In genomic region chr4:124984871-124985670, GRCm38 (mm10) we compare ENCODE assay signal across 10 mouse cellular contexts. TPM values are rescaled to one million over a fixed set of nuclear protein-coding genes. Genes with fewer than 3 reads are reported as not detected.
DNase-seq lines count a peak whose midpoint lies in the region; ATAC-seq and TF ChIP-seq lines count a peak whose summit lies in the region.
"Had no signal": no experiment of that assay in that cellular context is flagged by ENCODE, and none has a peak within 500 bp of the region (broad histone marks: within the 10 kb centered on the region; RNA-seq: fewer than 3 reads in every experiment).

No protein-coding gene starts in this region.

- peak overlapping the region; percentile 64 for H3K4me3 ChIP-seq in forebrain, embryonic 10.5 days
- H3K4me3 ChIP-seq in forebrain, embryonic 15.5 days = no peak overlapping the region
- H3K4me3 ChIP-seq in intestine, embryonic 14.5 days (ENCODE audit: low read depth, low read length) = 0 out of 2 replicates have a peak overlapping the region, but pooled peaks have one; percentile 11
- no peak overlapping the region for H3K4me3 ChIP-seq in intestine, postnatal 0 days (ENCODE audit: low read depth, low read length)
- no peak overlapping the region for H3K4me3 ChIP-seq in stomach, embryonic 16.5 days (replicated peaks; ENCODE audit: low read length)

- 7% methylated on average over 18 of the region's 18 CpGs for WGBS in forebrain, embryonic 10.5 days
- WGBS in forebrain, embryonic 15.5 days = 10% methylated on average over 18 of the region's 18 CpGs
- WGBS in intestine, embryonic 14.5 days = 7% methylated on average over 18 of the region's 18 CpGs
- WGBS in intestine, postnatal 0 days = 9% methylated on average over 18 of the region's 18 CpGs
- 10% methylated on average over 18 of the region's 18 CpGs for WGBS in stomach, embryonic 16.5 days

- ATAC-seq in forebrain, embryonic 15.5 days (replicated peaks) = no peak
- ATAC-seq in intestine, embryonic 14.5 days (replicated peaks; ENCODE audit: low FRiP score, low TSS enrichment, low read depth) = no peak
- no peak for ATAC-seq in intestine, postnatal 0 days
- no peak for ATAC-seq in stomach, embryonic 16.5 days (ENCODE audit: insufficient read depth, low FRiP score)

- H3K27ac ChIP-seq in forebrain, embryonic 10.5 days = peak overlapping the region; percentile 88
- H3K27ac ChIP-seq in forebrain, embryonic 15.5 days (replicated peaks) = no peak overlapping the region
- no peak overlapping the region for H3K27ac ChIP-seq in intestine, embryonic 14.5 days (ENCODE audit: low read depth)
- H3K27ac ChIP-seq in intestine, postnatal 0 days (ENCODE audit: low read depth, low read length) = no peak overlapping the region
- H3K27ac ChIP-seq in stomach, embryonic 16.5 days (ENCODE audit: low read length) = no peak overlapping the region; the same call in 1 of the 2 replicates

- H3K9me3 ChIP-seq in forebrain, embryonic 10.5 days = no peaks in the 10 kb centered on the region
- H3K9me3 ChIP-seq in forebrain, embryonic 15.5 days = no peaks in the 10 kb centered on the region
- H3K9me3 ChIP-seq in intestine, embryonic 14.5 days (ENCODE audit: control insufficient read depth, low read length) = no peaks in the 10 kb centered on the region
- H3K9me3 ChIP-seq in intestine, postnatal 0 days (ENCODE audit: control insufficient read depth) = no peaks in the 10 kb centered on the region
- no peaks in the 10 kb centered on the region for H3K9me3 ChIP-seq in stomach, embryonic 16.5 days (replicated peaks; ENCODE audit: control insufficient read depth, low read length)

- peaks cover 91% of the 10 kb centered on the region for H3K27me3 ChIP-seq in forebrain, embryonic 10.5 days (ENCODE audit: poor library complexity, severe bottlenecking)
- H3K27me3 ChIP-seq in forebrain, embryonic 15.5 days = peaks cover 59% of the 10 kb centered on the region
- H3K27me3 ChIP-seq in intestine, embryonic 14.5 days (replicated peaks; ENCODE audit: control insufficient read depth, insufficient read depth, low read length) = peaks cover 74% of the 10 kb centered on the region
- H3K27me3 ChIP-seq in intestine, postnatal 0 days (replicated peaks; ENCODE audit: control insufficient read depth, insufficient read depth, low read length) = peaks cover 64% of the 10 kb centered on the region
- peaks cover 48% of the 10 kb centered on the region for H3K27me3 ChIP-seq in stomach, embryonic 16.5 days (ENCODE audit: control insufficient read depth, insufficient read depth, low read length)

- TF ChIP-seq CTCF in intestine, postnatal 0 days (IDR thresholded peaks at IDR 0.05; ENCODE audit: low read depth) = no peak

- DNase-seq in forebrain, embryonic 10.5 days (ENCODE audit: extremely low spot score, low spot score) = no peak
- DNase-seq in intestine, embryonic 14.5 days (ENCODE audit: low spot score) = no peak
- peak; percentile 29 for DNase-seq in ovary, adult 18-20 months (ENCODE audit: low spot score)
- DNase-seq in ovary, postnatal 14 days (ENCODE audit: low spot score) = no peak
- DNase-seq in layer of hippocampus, adult 9-10 months (ENCODE audit: low spot score) = no peak
- DNase-seq: adrenal gland, postnatal 25 days; cerebellum, postnatal 14 days had no signal

- peaks cover 81% of the 10 kb centered on the region for H3K4me1 ChIP-seq in forebrain, embryonic 10.5 days
- peaks cover 19% of the 10 kb centered on the region for H3K4me1 ChIP-seq in forebrain, embryonic 15.5 days
- peaks cover 32% of the 10 kb centered on the region for H3K4me1 ChIP-seq in intestine, embryonic 14.5 days (replicated peaks; ENCODE audit: control insufficient read depth, insufficient read depth, low read length)
- H3K4me1 ChIP-seq in intestine, postnatal 0 days (replicated peaks; ENCODE audit: control insufficient read depth, insufficient read depth, low read length) = no peaks in the 10 kb centered on the region
- H3K4me1 ChIP-seq in stomach, embryonic 16.5 days (ENCODE audit: control insufficient read depth, insufficient read depth, low read length) = peaks cover 15% of the 10 kb centered on the region

- no peaks in the 10 kb centered on the region for H3K36me3 ChIP-seq in forebrain, embryonic 10.5 days (replicated peaks)
- no peaks in the 10 kb centered on the region for H3K36me3 ChIP-seq in forebrain, embryonic 15.5 days
- H3K36me3 ChIP-seq in intestine, embryonic 14.5 days (ENCODE audit: control insufficient read depth, insufficient read depth, low read length) = no peaks in the 10 kb centered on the region
- H3K36me3 ChIP-seq in intestine, postnatal 0 days (ENCODE audit: control insufficient read depth, insufficient read depth) = no peaks in the 10 kb centered on the region
- no peaks in the 10 kb centered on the region for H3K36me3 ChIP-seq in stomach, embryonic 16.5 days (ENCODE audit: control insufficient read depth, insufficient read depth, low read length)

- H3K9ac ChIP-seq in forebrain, embryonic 15.5 days (replicated peaks) = no peak overlapping the region
- no peak overlapping the region for H3K9ac ChIP-seq in intestine, embryonic 14.5 days (ENCODE audit: low read length)
- H3K9ac ChIP-seq in intestine, postnatal 0 days (ENCODE audit: low read depth, low read length) = no peak overlapping the region
- H3K9ac ChIP-seq in stomach, embryonic 16.5 days (ENCODE audit: low read length) = peak overlapping the region; percentile 66; the same call in 1 of the 2 replicates

- H3K4me2 ChIP-seq in forebrain, embryonic 15.5 days (replicated peaks) = no peak overlapping the region
- peak overlapping the region; percentile 68 for H3K4me2 ChIP-seq in intestine, embryonic 14.5 days (ENCODE audit: low read length)
- no peak overlapping the region for H3K4me2 ChIP-seq in intestine, postnatal 0 days (replicated peaks; ENCODE audit: low read depth)
- H3K4me2 ChIP-seq in stomach, embryonic 16.5 days (ENCODE audit: low read depth, low read length) = peak overlapping the region; percentile 63; the same call in 1 of the 2 replicates

RNA-seq across cellular contexts. Expression of gene Rspo1, which starts 1.2 kb away (rescaled TPM):
- polyA plus RNA-seq in forebrain, embryonic 10.5 days (2016; fragmentation: Nextera tagmentation; extraction: Ambion mirVana) = 40.0 and 46.8 TPM in 2 replicates
- 2.7 and 4.5 TPM in 2 replicates for polyA plus RNA-seq in forebrain, embryonic 15.5 days (2015; fragmentation: Nextera tagmentation; extraction: Ambion mirVana)
- 13.9 and 14.6 TPM in 2 replicates for polyA plus RNA-seq in intestine, embryonic 14.5 days (2014; fragmentation: Nextera tagmentation; extraction: Ambion mirVana)
- 5.5 and 5.7 TPM in 2 replicates for polyA plus RNA-seq in intestine, postnatal 0 days (2015; fragmentation: Nextera tagmentation; extraction: Ambion mirVana)
- polyA plus RNA-seq in stomach, embryonic 16.5 days (2015; fragmentation: Nextera tagmentation; extraction: Ambion mirVana) = 7.5 and 10.3 TPM in 2 replicates

RNA-seq across cellular contexts. Expression of gene Gnl2, which starts 31.3 kb away (rescaled TPM):
- 99.7 and 107 TPM in 2 replicates for polyA plus RNA-seq in forebrain, embryonic 10.5 days (2016; fragmentation: Nextera tagmentation; extraction: Ambion mirVana)
- 93.6 and 95.8 TPM in 2 replicates for polyA plus RNA-seq in forebrain, embryonic 15.5 days (2015; fragmentation: Nextera tagmentation; extraction: Ambion mirVana)
- polyA plus RNA-seq in intestine, embryonic 14.5 days (2014; fragmentation: Nextera tagmentation; extraction: Ambion mirVana) = 76.2 and 96.4 TPM in 2 replicates
- 28.6 and 30.9 TPM in 2 replicates for polyA plus RNA-seq in intestine, postnatal 0 days (2015; fragmentation: Nextera tagmentation; extraction: Ambion mirVana)
- 76.7 and 80.0 TPM in 2 replicates for polyA plus RNA-seq in stomach, embryonic 16.5 days (2015; fragmentation: Nextera tagmentation; extraction: Ambion mirVana)

RNA-seq across cellular contexts. Expression of gene Cdca8, which starts 46.0 kb away (rescaled TPM):
- 293 and 297 TPM in 2 replicates for polyA plus RNA-seq in forebrain, embryonic 10.5 days (2016; fragmentation: Nextera tagmentation; extraction: Ambion mirVana)
- 81.4 and 87.0 TPM in 2 replicates for polyA plus RNA-seq in forebrain, embryonic 15.5 days (2015; fragmentation: Nextera tagmentation; extraction: Ambion mirVana)
- polyA plus RNA-seq in intestine, embryonic 14.5 days (2014; fragmentation: Nextera tagmentation; extraction: Ambion mirVana) = 138 TPM in 2 replicates
- polyA plus RNA-seq in intestine, postnatal 0 days (2015; fragmentation: Nextera tagmentation; extraction: Ambion mirVana) = 26.3 and 28.1 TPM in 2 replicates
- polyA plus RNA-seq in stomach, embryonic 16.5 days (2015; fragmentation: Nextera tagmentation; extraction: Ambion mirVana) = 111 and 114 TPM in 2 replicates

RNA-seq across cellular contexts. Expression of gene 9930104L06Rik, which starts 48.2 kb away (rescaled TPM):
- polyA plus RNA-seq in forebrain, embryonic 10.5 days (2016; fragmentation: Nextera tagmentation; extraction: Ambion mirVana) = 16.4 and 17.5 TPM in 2 replicates
- polyA plus RNA-seq in forebrain, embryonic 15.5 days (2015; fragmentation: Nextera tagmentation; extraction: Ambion mirVana) = 16.2 and 20.0 TPM in 2 replicates
- 4.4 and 4.8 TPM in 2 replicates for polyA plus RNA-seq in intestine, embryonic 14.5 days (2014; fragmentation: Nextera tagmentation; extraction: Ambion mirVana)
- polyA plus RNA-seq in intestine, postnatal 0 days (2015; fragmentation: Nextera tagmentation; extraction: Ambion mirVana) = 4.3 and 4.7 TPM in 2 replicates
- 10.9 and 11.8 TPM in 2 replicates for polyA plus RNA-seq in stomach, embryonic 16.5 days (2015; fragmentation: Nextera tagmentation; extraction: Ambion mirVana)

Comparison
In these comparisons a context has a peak if more than half of its experiments do, and no peak if none do; other contexts are left out.
1. H3K4me3 ChIP-seq: peak in forebrain, embryonic 10.5 days (single experiment) and intestine, embryonic 14.5 days (single experiment); none in forebrain, embryonic 15.5 days (single experiment), intestine, postnatal 0 days (single experiment) and stomach, embryonic 16.5 days (single experiment).
2. H3K4me2 ChIP-seq: peak in intestine, embryonic 14.5 days (single experiment) and stomach, embryonic 16.5 days (single experiment); none in forebrain, embryonic 15.5 days (single experiment) and intestine, postnatal 0 days (single experiment).